Mouse (Mus musculus) ES-Bruce4 (cell line): ENCODE data around the gene Lrp8. TPM values are rescaled to one million over a fixed set of nuclear protein-coding genes. Genes with fewer than 3 reads are reported as not detected.

Experiments used
- H3K27ac ChIP-seq: 2 replicates; pipeline ENCODE4 v1.5.1; 2012; ENCODE audit warnings: low read length, inconsistent platforms; ENCODE audit not compliant: insufficient read depth
- H3K27me3 ChIP-seq: 2 replicates; pipeline ENCODE4 v1.6.1; 2012; ENCODE audit warnings: mild to moderate bottlenecking, low read length, inconsistent platforms; ENCODE audit not compliant: control insufficient read depth, poor library complexity, insufficient read depth, severe bottlenecking
- H3K36me3 ChIP-seq: 2 replicates; pipeline ENCODE4 v1.6.1; 2012; ENCODE audit warnings: inconsistent platforms, mild to moderate bottlenecking, low read length, moderate library complexity; ENCODE audit not compliant: control insufficient read depth, poor library complexity, insufficient read depth, severe bottlenecking
- H3K4me1 ChIP-seq: one replicate; pipeline ENCODE4 v1.8.1; 2011; ENCODE audit warnings: low read length; ENCODE audit not compliant: control insufficient read depth, insufficient read depth
- H3K4me3 ChIP-seq: 2 replicates; pipeline ENCODE4 v1.5.1; 2011; ENCODE audit warnings: low read depth, mild to moderate bottlenecking, low read length
- H3K9ac ChIP-seq: 2 replicates; pipeline ENCODE4 v1.6.1; 2012; ENCODE audit warnings: low read depth, mild to moderate bottlenecking, inconsistent platforms; ENCODE audit not compliant: poor library complexity, severe bottlenecking
- H3K9me3 ChIP-seq: replicated peaks from 2 replicates; pipeline ENCODE4 v1.6.1; 2012; ENCODE audit warnings: mild to moderate bottlenecking, low read length, inconsistent platforms; ENCODE audit not compliant: control insufficient read depth, poor library complexity, insufficient read depth, severe bottlenecking
- CTCF ChIP-seq: IDR thresholded peaks from one replicate; pipeline ENCODE4 v1.8.1; 2011; ENCODE audit warnings: low read depth, low read length
- EP300 ChIP-seq: IDR thresholded peaks from 2 replicates; pipeline ENCODE4 v1.6.1; 2011; ENCODE audit warnings: low read depth, low read length; ENCODE audit not compliant: insufficient read depth
- POLR2A ChIP-seq: IDR thresholded peaks from one replicate; pipeline ENCODE4 v1.8.1; 2011; ENCODE audit warnings: low read length; ENCODE audit not compliant: insufficient read depth
- polyA plus RNA-seq: library from polyadenylated mRNA; stranded (reverse); fragments of >200 nt; gene quantifications from 2 replicates; pipeline ENCODE4 v1.2.4, GENCODE M21; 2011; ENCODE audit warnings: low read depth; ENCODE audit not compliant: missing spikeins, insufficient read depth, insufficient read length

Lrp8 gene
- polyA plus RNA-seq, 1 experiment = 26.8 TPM

- Histone ChIP-seq H3K4me3 (peak overlapping the region; percentile 88), H3K27ac (peak overlapping the region; percentile 62), H3K36me3 (peaks cover 25% of the 10 kb centered on the region), H3K9ac (peak overlapping the region; percentile 61), H3K9me3 (no peaks in the 10 kb centered on the region), H3K27me3 (no peaks in the 10 kb centered on the region), H3K4me1 (peaks cover 2% of the 10 kb centered on the region)
- TF ChIP-seq CTCF = no peak
- TF ChIP-seq EP300 = no peak
- TF ChIP-seq POLR2A = no peak
Measured at GRCm38 (mm10) chr4:107889385-107889730, 87.3 kb downstream of the Lrp8 start.

- peak within 1 kb of the TSS; percentile 72 for H3K9ac ChIP-seq
- H3K36me3 ChIP-seq = peaks cover 20% of the 10 kb centered on the region
- peak within 1 kb of the TSS; percentile 88 for H3K4me3 ChIP-seq
- 0 out of 2 replicates have a peak, but pooled peaks have one; percentile 61 for TF ChIP-seq EP300
- TF ChIP-seq POLR2A = peak; percentile 75
- TF ChIP-seq CTCF = no peak
- H3K4me1 ChIP-seq = peaks cover 2% of the 10 kb centered on the region
- peak within 1 kb of the TSS; percentile 62 for H3K27ac ChIP-seq
- H3K27me3 ChIP-seq = no peaks in the 10 kb centered on the region
- H3K9me3 ChIP-seq = no peaks in the 10 kb centered on the region
Measured at GRCm38 (mm10) chr4:107889731-107890432, 87.8 kb downstream of the Lrp8 start, which contains the start of gene 0610037L13Rik. Gene 0610037L13Rik, plus strand, starts transcription at chr4:107889813.

GRCm38 (mm10) chr4:107892663-107893062 lies 90.6 kb downstream of the Lrp8 start:
- Histone ChIP-seq H3K9me3 (no peaks in the 10 kb centered on the region), H3K4me3 (no peak overlapping the region), H3K9ac (no peak overlapping the region), H3K27ac (no peak overlapping the region), H3K36me3 (peaks cover 15% of the 10 kb centered on the region), H3K27me3 (no peaks in the 10 kb centered on the region), H3K4me1 (peaks cover 2% of the 10 kb centered on the region)
- TF ChIP-seq CTCF = peak; percentile 13
- TF ChIP-seq POLR2A = no peak

- Histone ChIP-seq H3K27me3 (no peaks in the 10 kb centered on the region), H3K9me3 (no peaks in the 10 kb centered on the region), H3K4me1 (no peaks in the 10 kb centered on the region), H3K4me3 (no peak overlapping the region), H3K36me3 (peaks cover 8% of the 10 kb centered on the region), H3K9ac (no peak overlapping the region), H3K27ac (no peak overlapping the region)
- TF ChIP-seq POLR2A (no peak), EP300 (no peak), CTCF (no peak)
Measured at GRCm38 (mm10) chr4:107899211-107899927, 97.3 kb downstream of the Lrp8 start.

GRCm38 (mm10) chr4:107900206-107900605 lies 98.1 kb downstream of the Lrp8 start:
- no peaks in the 10 kb centered on the region for H3K9me3 ChIP-seq
- TF ChIP-seq CTCF = no peak
- TF ChIP-seq EP300 = no peak
- no peak for TF ChIP-seq POLR2A
- no peaks in the 10 kb centered on the region for H3K4me1 ChIP-seq
- no peak overlapping the region for H3K4me3 ChIP-seq
- no peak overlapping the region for H3K27ac ChIP-seq
- no peaks in the 10 kb centered on the region for H3K27me3 ChIP-seq
- peaks cover 8% of the 10 kb centered on the region for H3K36me3 ChIP-seq
- H3K9ac ChIP-seq = no peak overlapping the region

GRCm38 (mm10) chr4:107904252-107904651 lies 102.2 kb downstream of the Lrp8 start:
- TF ChIP-seq EP300 (no peak), POLR2A (no peak), CTCF (no peak)
- no peak overlapping the region for H3K9ac ChIP-seq
- no peaks in the 10 kb centered on the region; the same call in 1 of the 2 replicates for H3K36me3 ChIP-seq
- H3K9me3 ChIP-seq = no peaks in the 10 kb centered on the region
- no peaks in the 10 kb centered on the region for H3K4me1 ChIP-seq
- H3K4me3 ChIP-seq = no peak overlapping the region
- H3K27ac ChIP-seq = no peak overlapping the region
- H3K27me3 ChIP-seq = no peaks in the 10 kb centered on the region
